Mouse (Mus musculus) left cerebral cortex, postnatal 14 days (tissue): ENCODE data around the gene Desi1. TPM values are rescaled to one million over a fixed set of nuclear protein-coding genes. Genes with fewer than 3 reads are reported as not detected.
A peak's percentile ranks its signal among the peaks of the same experiment; 100 is the strongest.

Experiments
- DNase-seq, 2 experiments: peaks; one replicate each; pipeline ENCODE4 v3.0.0; 2021 to 2022; ENCODE audit warnings: low spot score in 2 of 2, mixed read lengths in 1 of 2
- intact Hi-C: fragments of 180-260 bp; cut with DNase I; formaldehyde crosslinking; loops from one replicate; pipeline ENCODE4 v1.15.1; 2025
- long read RNA-seq, 2 experiments: library from polyadenylated mRNA; stranded (forward); transcript quantifications; one replicate each; pipeline ENCODE4 v2.0.0; 2021
- total RNA-seq, 2 experiments: library from RNA; stranded (reverse); gene quantifications; 2 replicates each; pipeline ENCODE4 v1.2.3; 2021

Gene Desi1
- 100 to 1,000 TPM; 103 to 117 TPM for total RNA-seq
- long read RNA-seq, experiment 1, transcript Desi1-205 (5 exons, 2,854 nt), result minor isoform, 8 of 177 reads
- long read RNA-seq, experiment 1, transcript Desi1-206 (6 exons, 2,934 nt), result major isoform, 113 of 177 reads
- long read RNA-seq, experiment 1, partial matches to known transcripts, result 1 of 177 reads
- long read RNA-seq, experiment 1, other reads (novel, unspliced or antisense), result 55 of 177 reads
- long read RNA-seq, experiment 2, transcript Desi1-206 (6 exons, 2,934 nt), result major isoform, 102 of 167 reads
- long read RNA-seq, experiment 2, partial matches to known transcripts, result 3 of 167 reads
- long read RNA-seq, experiment 2, other reads (novel, unspliced or antisense), result 59 of 167 reads

- intact Hi-C loops, result no loop called here
- DNase-seq, result no peak
These were observed at the start of gene Desi1 for GRCm38 (mm10) chr15:82033762-82034161. Desi1 (minus strand) TSS chr15:82033862.

GRCm38 (mm10) chr15:82081161-82081560 lies 47.5 kb upstream of the Desi1 start:
- DNase-seq, result peak; percentile 48 to 67
- intact Hi-C loops, result no loop called here

- intact Hi-C loops, result no loop called here
These were observed 46.2 kb upstream of the Desi1 start for GRCm38 (mm10) chr15:82079883-82080282.

GRCm38 (mm10) chr15:82073490-82073889 lies 39.8 kb upstream of the Desi1 start:
- no peak for DNase-seq
- intact Hi-C loops, result loop anchor here (2.0 kb wide), 1 partner anchor 159 kb away; no protein-coding TSS in a partner anchor

More at GRCm38 (mm10) chr15:82079883-82080282, 46.2 kb upstream of the Desi1 start:
- DNase-seq, result no peak

- peak in 1 of 2 experiments; percentile 34 for DNase-seq
- intact Hi-C loops, result loop anchor here (2.0 kb wide), 1 partner anchor 161 kb away; no protein-coding TSS in a partner anchor
These were observed 38.3 kb upstream of the Desi1 start for GRCm38 (mm10) chr15:82071816-82072469.

GRCm38 (mm10) chr15:82069898-82070297 lies 36.2 kb upstream of the Desi1 start, which contains the start of gene Mei1:
Mei1 (plus strand) TSS chr15:82069996.
- DNase-seq, result no peak
- intact Hi-C loops, result loop anchor here (5.0 kb wide), 1 partner anchor 37 kb away; no protein-coding TSS in a partner anchor

- peak; percentile 83 to 89 for DNase-seq
- intact Hi-C loops, result loop anchor here (2.0 to 5.0 kb wide), 2 partner anchors 42 to 171 kb away; no protein-coding TSS in a partner anchor
These were observed 31.8 kb upstream of the Desi1 start for GRCm38 (mm10) chr15:82065511-82065910.

- intact Hi-C loops, result loop anchor here (2.0 kb wide), 1 partner anchor 173 kb away; no protein-coding TSS in a partner anchor
These were observed 30.2 kb upstream of the Desi1 start for GRCm38 (mm10) chr15:82063909-82064308.

GRCm38 (mm10) chr15:82058719-82059201 lies 25.1 kb upstream of the Desi1 start, which contains the start of gene 4930407I10Rik:
4930407I10Rik (plus strand) TSS chr15:82059151.
- no peak for DNase-seq

More at GRCm38 (mm10) chr15:82063909-82064308, 30.2 kb upstream of the Desi1 start:
- DNase-seq, result no peak

GRCm38 (mm10) chr15:82052544-82052943 lies 18.9 kb upstream of the Desi1 start:
- intact Hi-C loops, result no loop called here
- no peak for DNase-seq

More at GRCm38 (mm10) chr15:82058719-82059201, 25.1 kb upstream of the Desi1 start, which contains the start of gene 4930407I10Rik:
- intact Hi-C loops, result no loop called here

- intact Hi-C loops, result no loop called here
These were observed 13.6 kb upstream of the Desi1 start, which contains the start of gene Snu13 for GRCm38 (mm10) chr15:82047080-82047883. Snu13 (minus strand) TSS chr15:82047598.

GRCm38 (mm10) chr15:82046246-82046891 lies 12.7 kb upstream of the Desi1 start:
- no peak for DNase-seq
- intact Hi-C loops, result no loop called here

More at GRCm38 (mm10) chr15:82047080-82047883, 13.6 kb upstream of the Desi1 start, which contains the start of gene Snu13:
- peak; percentile 88 to 94 for DNase-seq

- intact Hi-C loops, result no loop called here
- DNase-seq, result no peak
These were observed 10.6 kb upstream of the Desi1 start for GRCm38 (mm10) chr15:82044166-82044784.

GRCm38 (mm10) chr15:82040650-82041049 lies 7.0 kb upstream of the Desi1 start:
- intact Hi-C loops, result no loop called here
- DNase-seq, result peak; percentile 62 to 65

GRCm38 (mm10) chr15:82035904-82036689 lies 2.4 kb upstream of the Desi1 start:
- intact Hi-C loops, result no loop called here
- DNase-seq, result peak; percentile 31 to 60

- DNase-seq, result no peak
- intact Hi-C loops, result no loop called here
These were observed 1.3 kb downstream of the Desi1 start for GRCm38 (mm10) chr15:82032386-82032785.

GRCm38 (mm10) chr15:82027726-82028125 lies 5.9 kb downstream of the Desi1 start:
- intact Hi-C loops, result no loop called here
- DNase-seq, result no peak
